In genomic region chr5:63833955-63834354, GRCm38 (mm10) we compare ENCODE assay signal across 14 mouse cellular contexts. TPM values are rescaled to one million over a fixed set of nuclear protein-coding genes. Genes with fewer than 3 reads are reported as not detected.
"Had no signal": no experiment of that assay in that cellular context is flagged by ENCODE, and none has a peak within 500 bp of the region (broad histone marks: within the 10 kb centered on the region; RNA-seq: fewer than 3 reads in every experiment).

No protein-coding gene starts in this region.

- H3K9me3 ChIP-seq: limb, embryonic 15.5 days; neural tube, embryonic 15.5 days had no signal

- H3K4me3 ChIP-seq: limb, embryonic 15.5 days; myocyte; neural tube, embryonic 15.5 days had no signal

- H3K36me3 ChIP-seq: limb, embryonic 15.5 days; neural tube, embryonic 15.5 days had no signal

- ATAC-seq: intestine, embryonic 16.5 days had no signal

- H3K27me3 ChIP-seq: limb, embryonic 15.5 days; neural tube, embryonic 15.5 days had no signal

- H3K4me1 ChIP-seq: limb, embryonic 15.5 days; neural tube, embryonic 15.5 days had no signal

- DNase-seq: layer of hippocampus, adult 9-11 months; layer of hippocampus, postnatal 36 days; lung, adult 18-20 months; lung, postnatal 36 days; midbrain, embryonic 14.5 days; right cerebral cortex, adult 18-20 months; right cerebral cortex, postnatal 25 days; thymus, postnatal 14 days had no signal

- H3K9ac ChIP-seq: limb, embryonic 15.5 days; liver, embryonic 14.5 days; neural tube, embryonic 15.5 days had no signal

- H3K4me2 ChIP-seq: limb, embryonic 15.5 days; neural tube, embryonic 15.5 days had no signal

- H3K27ac ChIP-seq: limb, embryonic 15.5 days; liver, embryonic 14.5 days; neural tube, embryonic 15.5 days; stomach, postnatal 0 days had no signal

RNA-seq across cellular contexts. Expression of gene 0610040J01Rik, which starts 21.8 kb away (rescaled TPM):
- polyA plus RNA-seq: myocyte had no signal
